Mouse (Mus musculus) MEL (cell line): Measurements from ENCODE around the gene Aaed1. TPM values are rescaled to one million over a fixed set of nuclear protein-coding genes. Genes with fewer than 3 reads are reported as not detected.

ENCODE experiments used
- DNase-seq: peaks from one replicate; pipeline ENCODE4 v3.0.0; 2011; ENCODE audit warnings: low read depth, low spot score
- H3K27ac ChIP-seq: 2 replicates; pipeline ENCODE4 v1.5.1; 2012; ENCODE audit warnings: low read depth, mild to moderate bottlenecking, control low read depth, low read length, moderate library complexity; ENCODE audit not compliant: control insufficient read depth
- H3K27me3 ChIP-seq, 2 experiments: fragments of 150-350 bp in 1 of 2; sonication (generic) in 1 of 2; 2 replicates each; pipeline ENCODE4 v1.6.1; 2012; ENCODE audit warnings: low read length in 2 of 2, mild to moderate bottlenecking in 2 of 2, improper control_type of control experiment in 1 of 2, moderate library complexity in 1 of 2; ENCODE audit not compliant: insufficient read depth in 2 of 2, control insufficient read depth in 1 of 2
- H3K36me3 ChIP-seq, 2 experiments: 2 replicates each; pipeline ENCODE4 v1.6.1; 2012 to 2014; ENCODE audit warnings: low read length in 2 of 2, improper control_type of control experiment in 1 of 2, inconsistent platforms in 1 of 2, mild to moderate bottlenecking in 1 of 2; ENCODE audit not compliant: insufficient read depth in 2 of 2, control insufficient read depth in 1 of 2
- H3K4me1 ChIP-seq, 2 experiments: fragments of 150-350 bp in 1 of 2; sonication (generic) in 1 of 2; 2 replicates each; pipeline ENCODE4 v1.6.1; 2012; ENCODE audit warnings: low read length in 2 of 2, improper control_type of control experiment in 1 of 2, mild to moderate bottlenecking in 1 of 2; ENCODE audit not compliant: insufficient read depth in 2 of 2, control insufficient read depth in 1 of 2
- H3K4me3 ChIP-seq, 2 experiments: fragments of 150-350 bp in 1 of 2; sonication (generic) in 1 of 2; 2 replicates each; pipeline ENCODE4 v1.5.1; 2012; ENCODE audit warnings: low read depth in 2 of 2, low read length in 2 of 2, mild to moderate bottlenecking in 2 of 2, moderate library complexity in 2 of 2, control low read depth in 1 of 2, improper control_type of control experiment in 1 of 2; ENCODE audit not compliant: control insufficient read depth in 1 of 2, insufficient read depth in 1 of 2
- H3K79me2 ChIP-seq: 2 replicates; pipeline ENCODE4 v1.6.1; 2012; ENCODE audit warnings: mild to moderate bottlenecking, low read length, moderate library complexity; ENCODE audit not compliant: control insufficient read depth, poor library complexity, insufficient read depth
- H3K9ac ChIP-seq: 2 replicates; pipeline ENCODE4 v1.6.1; 2012; ENCODE audit warnings: low read depth, mild to moderate bottlenecking, control low read depth, low read length, moderate library complexity; ENCODE audit not compliant: control insufficient read depth, poor library complexity, severe bottlenecking
- H3K9me3 ChIP-seq: fragments of 150-350 bp; sonication (generic); replicated peaks from 2 replicates; pipeline ENCODE4 v1.6.1; 2012; ENCODE audit warnings: mild to moderate bottlenecking, low read length, improper control_type of control experiment, moderate library complexity; ENCODE audit not compliant: insufficient read depth
- CHD1 ChIP-seq: IDR thresholded peaks from 2 replicates; pipeline ENCODE4 v1.6.1; 2012; ENCODE audit warnings: low read depth, mild to moderate bottlenecking, inconsistent platforms, low read length, improper control_type of control experiment
- CHD2 ChIP-seq: IDR thresholded peaks from 2 replicates; pipeline ENCODE4 v1.6.1; 2011; ENCODE audit warnings: low read length, improper control_type of control experiment
- CTCF ChIP-seq, 3 experiments: IDR thresholded peaks in 2 of 3; conservative IDR thresholded peaks in 1 of 3; 2 replicates each; pipeline ENCODE4 v1.5.1; 2011 to 2012; ENCODE audit warnings: low read length in 3 of 3, low read depth in 2 of 3, mild to moderate bottlenecking in 2 of 3, improper control_type of control experiment in 1 of 3, inconsistent platforms in 1 of 3, mixed read lengths in 1 of 3, moderate library complexity in 1 of 3; ENCODE audit not compliant: control insufficient read depth in 1 of 3, insufficient read depth in 1 of 3, poor library complexity in 1 of 3, severe bottlenecking in 1 of 3
- E2F4 ChIP-seq: IDR thresholded peaks from 2 replicates; pipeline ENCODE4 v1.6.1; 2011; ENCODE audit warnings: low read depth, low read length, improper control_type of control experiment, borderline replicate concordance
- ELF1 ChIP-seq: IDR thresholded peaks from 2 replicates; pipeline ENCODE4 v1.6.1; 2014; ENCODE audit warnings: low read depth, mild to moderate bottlenecking, inconsistent platforms, low read length, improper control_type of control experiment, moderate library complexity
- EP300 ChIP-seq, 2 experiments: IDR thresholded peaks; 2 replicates each; pipeline ENCODE4 v1.6.1; 2011; ENCODE audit warnings: improper control_type of control experiment in 2 of 2, low read length in 2 of 2, low read depth in 1 of 2, mild to moderate bottlenecking in 1 of 2
- ETS1 ChIP-seq: IDR thresholded peaks from 2 replicates; pipeline ENCODE4 v1.6.1; 2012; ENCODE audit warnings: low read depth, mild to moderate bottlenecking, inconsistent platforms, low read length, improper control_type of control experiment, moderate library complexity
- GABPA ChIP-seq: IDR thresholded peaks from 2 replicates; pipeline ENCODE4 v1.6.1; 2012; ENCODE audit warnings: low read depth, mild to moderate bottlenecking, inconsistent platforms, low read length, improper control_type of control experiment, moderate library complexity
- GATA1 ChIP-seq: IDR thresholded peaks from 2 replicates; pipeline ENCODE4 v1.6.1; 2011; ENCODE audit warnings: low read depth, low read length, improper control_type of control experiment
- HCFC1 ChIP-seq: IDR thresholded peaks from 2 replicates; pipeline ENCODE4 v1.6.1; 2012; ENCODE audit warnings: low read depth, mild to moderate bottlenecking, inconsistent platforms, low read length, improper control_type of control experiment, moderate library complexity
- JUND ChIP-seq: IDR thresholded peaks from 2 replicates; pipeline ENCODE4 v1.6.1; 2011; ENCODE audit warnings: low read depth, mild to moderate bottlenecking, improper control_type of control experiment, low read length
- KAT2A ChIP-seq: conservative IDR thresholded peaks from 2 replicates; pipeline ENCODE4 v1.6.1; 2012; ENCODE audit warnings: low read depth, low read length, improper control_type of control experiment, inconsistent platforms
- MAZ ChIP-seq: IDR thresholded peaks from 2 replicates; pipeline ENCODE4 v1.6.1; 2012; ENCODE audit warnings: low read depth, mild to moderate bottlenecking, inconsistent platforms, low read length, improper control_type of control experiment
- MXI1 ChIP-seq: IDR thresholded peaks from 2 replicates; pipeline ENCODE4 v1.6.1; 2011; ENCODE audit warnings: mild to moderate bottlenecking, low read depth, low read length, improper control_type of control experiment
- MYB ChIP-seq: IDR thresholded peaks from 2 replicates; pipeline ENCODE4 v1.6.1; 2011; ENCODE audit warnings: mild to moderate bottlenecking, low read depth, low read length, improper control_type of control experiment
- MYC ChIP-seq: IDR thresholded peaks from 2 replicates; pipeline ENCODE4 v1.6.1; 2011; ENCODE audit warnings: low read depth, mild to moderate bottlenecking, low read length, improper control_type of control experiment, moderate library complexity
- NELFE ChIP-seq: IDR thresholded peaks from 2 replicates; pipeline ENCODE4 v1.6.1; 2011; ENCODE audit warnings: low read depth, low read length, improper control_type of control experiment
- NRF1 ChIP-seq: IDR thresholded peaks from 2 replicates; pipeline ENCODE4 v1.6.1; 2014; ENCODE audit warnings: low read depth, mild to moderate bottlenecking, inconsistent platforms, low read length, improper control_type of control experiment, moderate library complexity; ENCODE audit not compliant: poor library complexity, insufficient read depth, severe bottlenecking
- POLR2A ChIP-seq, 2 experiments: IDR thresholded peaks; 2 replicates each; pipeline ENCODE4 v1.6.1; 2011 to 2012; ENCODE audit warnings: low read length in 2 of 2, mild to moderate bottlenecking in 2 of 2, control low read depth in 1 of 2, improper control_type of control experiment in 1 of 2, low read depth in 1 of 2, moderate library complexity in 1 of 2; ENCODE audit not compliant: control insufficient read depth in 1 of 2, insufficient read depth in 1 of 2, poor library complexity in 1 of 2
- POLR2AphosphoS2 ChIP-seq: IDR thresholded peaks from 2 replicates; pipeline ENCODE4 v1.6.1; 2011; ENCODE audit warnings: low read length, improper control_type of control experiment
- POLR2AphosphoS5 ChIP-seq: IDR thresholded peaks from 2 replicates; pipeline ENCODE4 v1.6.1; 2012; ENCODE audit warnings: low read depth, borderline replicate concordance, mild to moderate bottlenecking, inconsistent platforms, low read length, moderate library complexity, mixed read lengths
- RAD21 ChIP-seq: IDR thresholded peaks from 2 replicates; pipeline ENCODE4 v1.6.1; 2011; ENCODE audit warnings: mild to moderate bottlenecking, low read depth, low read length, improper control_type of control experiment
- RCOR1 ChIP-seq: IDR thresholded peaks from 2 replicates; pipeline ENCODE4 v1.6.1; 2012; ENCODE audit warnings: low read depth, mild to moderate bottlenecking, inconsistent platforms, low read length, improper control_type of control experiment
- SIN3A ChIP-seq: IDR thresholded peaks from 2 replicates; pipeline ENCODE4 v1.6.1; 2012; ENCODE audit warnings: low read length, improper control_type of control experiment, inconsistent platforms
- SMC3 ChIP-seq: IDR thresholded peaks from 2 replicates; pipeline ENCODE4 v1.6.1; 2011; ENCODE audit warnings: low read depth, low read length, improper control_type of control experiment
- TAL1 ChIP-seq: IDR thresholded peaks from 2 replicates; pipeline ENCODE4 v1.6.1; 2012; ENCODE audit warnings: mild to moderate bottlenecking, inconsistent platforms, low read length, moderate library complexity, mixed read lengths
- TBP ChIP-seq: IDR thresholded peaks from 2 replicates; pipeline ENCODE4 v1.8.0; 2011; ENCODE audit warnings: low read depth, low read length, improper control_type of control experiment
- TCF12 ChIP-seq: IDR thresholded peaks from 2 replicates; pipeline ENCODE4 v1.6.1; 2014; ENCODE audit warnings: low read depth, mild to moderate bottlenecking, inconsistent platforms, low read length, improper control_type of control experiment, moderate library complexity
- UBTF ChIP-seq: IDR thresholded peaks from 2 replicates; pipeline ENCODE4 v1.6.1; 2012; ENCODE audit warnings: low read depth, mild to moderate bottlenecking, inconsistent platforms, low read length, improper control_type of control experiment, moderate library complexity, borderline replicate concordance; ENCODE audit not compliant: insufficient read depth
- USF1 ChIP-seq: IDR thresholded peaks from 2 replicates; pipeline ENCODE4 v1.6.1; 2014; ENCODE audit warnings: low read depth, mild to moderate bottlenecking, inconsistent platforms, low read length, improper control_type of control experiment, moderate library complexity
- USF2 ChIP-seq, 2 experiments: IDR thresholded peaks; 2 replicates each; pipeline ENCODE4 v1.6.1; 2011 to 2012; ENCODE audit warnings: improper control_type of control experiment in 2 of 2, low read length in 2 of 2, borderline replicate concordance in 1 of 2, inconsistent platforms in 1 of 2, low read depth in 1 of 2, mild to moderate bottlenecking in 1 of 2; ENCODE audit not compliant: insufficient read depth in 1 of 2
- ZC3H11A ChIP-seq: IDR thresholded peaks from 2 replicates; pipeline ENCODE4 v1.6.1; 2012; ENCODE audit warnings: low read depth, mild to moderate bottlenecking, inconsistent platforms, low read length, improper control_type of control experiment
- ZKSCAN1 ChIP-seq: IDR thresholded peaks from 2 replicates; pipeline ENCODE4 v1.6.1; 2012; ENCODE audit warnings: low read depth, mild to moderate bottlenecking, inconsistent platforms, low read length, improper control_type of control experiment, moderate library complexity
- ZMIZ1 ChIP-seq: IDR thresholded peaks from 2 replicates; pipeline ENCODE4 v1.6.1; 2012; ENCODE audit warnings: low read depth, mild to moderate bottlenecking, inconsistent platforms, low read length, improper control_type of control experiment, moderate library complexity
- polyA plus RNA-seq, 2 experiments: library from polyadenylated mRNA; stranded (reverse) in 1 of 2; unstranded in 1 of 2; fragments of >175 nt in 1 of 2; fragments of >200 nt in 1 of 2; gene quantifications; 2 replicates each; pipeline versions ENCODE4 v1.2.1 to v1.2.4; 2012; ENCODE audit warnings: low replicate concordance in 2 of 2, low read depth in 1 of 2; ENCODE audit not compliant: insufficient read length in 2 of 2, insufficient read depth in 1 of 2, missing spikeins in 1 of 2
- total RNA-seq: library from RNA; depleted of rRNA; stranded (reverse); fragments of 300-350 nt; gene quantifications from 2 replicates; pipeline ENCODE4 v1.2.3, GENCODE M21; 2012

Gene Aaed1
- total and polyA plus RNA-seq, 3 experiments = 4.2 to 190 (median 13.5) TPM

DNA sequence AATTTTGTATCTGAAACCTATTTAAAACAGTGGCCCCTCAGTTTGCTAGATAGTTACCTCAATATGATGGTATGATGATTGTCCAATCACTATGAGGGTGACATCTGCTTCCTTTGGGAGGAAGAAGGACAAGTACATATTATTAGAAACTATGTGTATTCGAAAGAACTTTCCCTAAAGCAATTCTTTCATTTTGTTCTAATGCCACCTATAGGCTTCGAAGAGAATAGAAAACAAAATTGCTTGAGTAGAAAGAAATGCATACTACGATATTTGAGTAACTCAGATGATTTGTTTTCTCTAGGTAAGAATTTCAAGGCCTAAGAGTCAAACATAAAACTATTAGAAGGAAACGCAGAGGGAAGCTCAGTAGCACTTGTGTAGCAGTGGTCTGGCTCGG is 3.5 kb downstream of the Aaed1 start:
- Histone ChIP-seq H3K4me1 (0 out of 4 replicates have a peak, but pooled peaks cover 0 to 3% of the 10 kb centered on the region in 2 experiments), H3K9me3 (no peaks in the 10 kb centered on the region), H3K9ac (no peak overlapping the region), H3K27me3 (no peaks in the 10 kb centered on the region), H3K36me3 (peaks cover 0 to 2% of the 10 kb centered on the region in 2 experiments; a peak in 1 of 4 replicates), H3K27ac (no peak overlapping the region), H3K79me2 (no peaks in the 10 kb centered on the region; the same call in 1 of the 2 replicates), H3K4me3 (no peak overlapping the region)
- TF ChIP-seq ZC3H11A = peak; percentile 35; the same call in 1 of the 2 replicates
- TF ChIP-seq MAZ = no peak
- TF ChIP-seq KAT2A = no peak
- TF ChIP-seq RCOR1 = no peak
- TF ChIP-seq SMC3 = peak; percentile 60
- no peak for TF ChIP-seq USF1
- TF ChIP-seq CHD2 = no peak
- TF ChIP-seq E2F4 = no peak
- TF ChIP-seq ZKSCAN1 = no peak
- no peak for TF ChIP-seq POLR2AphosphoS5
- TF ChIP-seq NELFE = no peak
- TF ChIP-seq ELF1 = no peak
- no peak for TF ChIP-seq GABPA
- no peak for TF ChIP-seq POLR2A (IDR thresholded peaks at IDR 0.05; ENCODE audit: control insufficient read depth in 1 of 2, insufficient read depth in 1 of 2, low read depth in 1 of 2, low read length in 2 of 2, poor library complexity in 1 of 2)
- TF ChIP-seq NRF1 = no peak
- TF ChIP-seq ZMIZ1 = no peak
- no peak for TF ChIP-seq POLR2AphosphoS2
- TF ChIP-seq USF2 (IDR thresholded peaks at IDR 0.05; ENCODE audit: borderline replicate concordance in 1 of 2, insufficient read depth in 1 of 2, low read depth in 1 of 2, low read length in 2 of 2) = no peak
- TF ChIP-seq MYB = no peak
- no peak for TF ChIP-seq EP300 (IDR thresholded peaks at IDR 0.05; ENCODE audit: low read depth in 1 of 2, low read length in 2 of 2)
- no peak for TF ChIP-seq TAL1
- TF ChIP-seq GATA1 = no peak
- no peak for TF ChIP-seq ETS1
- TF ChIP-seq UBTF = no peak
- no peak for TF ChIP-seq MXI1
- TF ChIP-seq TBP = no peak
- TF ChIP-seq SIN3A = no peak
- TF ChIP-seq CTCF (IDR thresholded peaks at IDR 0.05 in 2 of 3, conservative IDR thresholded peaks at IDR 0.05 in 1 of 3; ENCODE audit: control insufficient read depth in 1 of 3, insufficient read depth in 1 of 3, low read depth in 2 of 3, low read length in 3 of 3, poor library complexity in 1 of 3, severe bottlenecking in 1 of 3) = peak in 2 of 3 experiments; percentile 15 to 62; a peak in 3 of 6 replicates
- TF ChIP-seq JUND = no peak
- no peak for TF ChIP-seq CHD1
- TF ChIP-seq RAD21 = peak; percentile 75
- TF ChIP-seq TCF12 = no peak
- no peak for TF ChIP-seq MYC
- TF ChIP-seq HCFC1 = no peak
- DNase-seq = peak; percentile 42
